Comparison of ENCODE assay signal across 16 mouse cellular contexts in genomic region chr1:97554936-97555564, GRCm38 (mm10).
DNase-seq lines count a peak whose midpoint lies in the region; ATAC-seq lines count a peak whose summit lies in the region.
"Had no signal": no experiment of that assay in that cellular context is flagged by ENCODE, and none has a peak within 500 bp of the region (broad histone marks: within the 10 kb centered on the region; RNA-seq: fewer than 3 reads in every experiment).

No protein-coding gene starts in this region.

- no peak overlapping the region for H3K4me3 ChIP-seq in neural tube, embryonic 15.5 days (replicated peaks)
- H3K4me3 ChIP-seq: embryonic facial prominence, embryonic 12.5 days; limb, embryonic 12.5 days; lung, embryonic 15.5 days; midbrain, embryonic 10.5 days; neural tube, embryonic 13.5 days had no signal

- no peak overlapping the region for H3K9ac ChIP-seq in neural tube, embryonic 15.5 days (replicated peaks)
- H3K9ac ChIP-seq: embryonic facial prominence, embryonic 12.5 days; limb, embryonic 12.5 days; lung, embryonic 15.5 days; neural tube, embryonic 13.5 days had no signal

- no peak overlapping the region for H3K4me2 ChIP-seq in neural tube, embryonic 15.5 days
- H3K4me2 ChIP-seq: embryonic facial prominence, embryonic 12.5 days; limb, embryonic 12.5 days; lung, embryonic 15.5 days; neural tube, embryonic 13.5 days had no signal

- 60% methylated on average over 6 of the region's 6 CpGs for WGBS in neural tube, embryonic 15.5 days

- peak overlapping the region; percentile 67 for H3K27ac ChIP-seq in neural tube, embryonic 15.5 days (replicated peaks)
- H3K27ac ChIP-seq: embryonic facial prominence, embryonic 12.5 days; limb, embryonic 12.5 days; lung, embryonic 15.5 days had no signal

- no peaks in the 10 kb centered on the region for H3K27me3 ChIP-seq in neural tube, embryonic 15.5 days (replicated peaks)
- H3K27me3 ChIP-seq: CH12.LX; embryonic facial prominence, embryonic 12.5 days; limb, embryonic 12.5 days; lung, embryonic 15.5 days; neural tube, embryonic 13.5 days had no signal

- intact Hi-C loops in left cerebral cortex, postnatal 10 days (cut with DNase I), result loop anchor here (10.0 kb wide), 1 partner anchor 110 kb away; the partner anchor contains the start of gene D1Ertd622e

- DNase-seq in neural tube, embryonic 10.5 days (ENCODE audit: extremely low spot score, low spot score), result no peak
- peak; percentile 69 for DNase-seq in gonadal fat pad, adult 2 months (ENCODE audit: low read depth)
- DNase-seq in left cerebral cortex, postnatal 10 days (ENCODE audit: extremely low spot score in 1 of 2, low spot score in 2 of 2), result peak; percentile 49 to 54
- peak; percentile 81 for DNase-seq in telencephalon, adult 2 months (ENCODE audit: low read depth, low spot score)
- no peak for DNase-seq in thymus, postnatal 25 days
- DNase-seq in urinary bladder, postnatal 36 days (ENCODE audit: low spot score in 2 of 2), result no peak
- DNase-seq: cerebellum, adult 9-10 months; kidney, adult 18-20 months; thymus, postnatal 36 days had no signal

- peak; percentile 31; the same call in 1 of the 2 replicates for ATAC-seq in neural tube, embryonic 15.5 days (ENCODE audit: low FRiP score)

- H3K9me3 ChIP-seq in neural tube, embryonic 15.5 days (replicated peaks), result no peaks in the 10 kb centered on the region
- H3K9me3 ChIP-seq: embryonic facial prominence, embryonic 12.5 days; limb, embryonic 12.5 days; lung, embryonic 15.5 days; midbrain, embryonic 10.5 days; neural tube, embryonic 13.5 days had no signal

- no peaks in the 10 kb centered on the region for H3K4me1 ChIP-seq in neural tube, embryonic 15.5 days
- H3K4me1 ChIP-seq: embryonic facial prominence, embryonic 12.5 days; limb, embryonic 12.5 days; lung, embryonic 15.5 days had no signal

- no peaks in the 10 kb centered on the region for H3K36me3 ChIP-seq in neural tube, embryonic 15.5 days
- H3K36me3 ChIP-seq: embryonic facial prominence, embryonic 12.5 days; limb, embryonic 12.5 days; lung, embryonic 15.5 days; midbrain, embryonic 10.5 days; neural tube, embryonic 13.5 days had no signal

Comparison
In these comparisons a context has a peak if more than half of its experiments do, and no peak if none do; other contexts are left out.
1. DNase-seq: peak in gonadal fat pad, adult 2 months (single experiment), left cerebral cortex, postnatal 10 days (2 of 2) and telencephalon, adult 2 months (single experiment); none in neural tube, embryonic 10.5 days (single experiment), thymus, postnatal 25 days (single experiment) and urinary bladder, postnatal 36 days (0 of 2).